Mouse (Mus musculus) mouse trophoblast stem cell (cell line): ENCODE measurements around the gene Vamp2.

Source experiments
- in situ Hi-C, 2 experiments: fragments of 300-500 bp; cut with MseI, MboI; formaldehyde crosslinking; loops; 2 replicates in 1 of 2; 3 replicates in 1 of 2; pipeline ENCODE4 v1.15.1; 2025

Gene Vamp2

DNA sequence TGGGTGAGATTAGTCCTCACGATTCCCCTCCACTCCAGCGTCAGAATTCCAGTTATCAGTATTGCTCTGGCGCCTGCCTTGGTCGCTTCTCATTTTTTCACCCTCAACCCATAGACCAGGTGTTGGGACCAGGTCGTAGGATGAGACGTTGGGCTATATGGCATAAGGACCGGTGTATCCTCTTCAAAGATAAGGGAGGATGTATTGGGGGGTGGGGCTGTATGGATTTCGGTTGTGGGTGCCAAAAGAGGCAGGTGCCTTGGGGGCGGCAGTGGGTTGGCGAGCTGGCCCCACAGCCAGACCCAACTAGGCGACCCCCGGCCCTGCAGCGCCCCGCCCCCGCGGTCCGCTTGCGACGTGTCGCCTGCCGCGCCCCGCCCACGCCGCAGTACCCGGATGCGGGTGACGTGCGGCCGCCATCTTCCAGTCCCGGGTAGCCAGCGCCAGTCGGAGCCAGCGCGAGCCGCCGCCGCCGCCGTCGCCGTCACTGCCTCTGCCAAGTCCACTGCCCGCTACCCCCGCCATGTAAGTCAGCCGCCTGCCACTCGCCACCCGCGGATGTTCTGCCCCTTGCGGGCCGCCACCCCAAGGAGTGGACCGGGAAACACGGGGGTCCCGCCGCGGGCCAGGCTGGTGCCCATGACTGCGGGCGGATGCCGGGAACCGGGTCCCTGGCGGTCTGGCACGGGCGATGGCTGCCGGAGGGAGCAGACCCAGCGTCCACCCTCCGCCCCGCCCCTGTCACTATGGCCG lies at the start of gene Vamp2:
TSS of gene Vamp2 (plus strand) at position 388 of the 753 bp plus-strand sequence.
- in situ Hi-C loops: no loop called here

DNA sequence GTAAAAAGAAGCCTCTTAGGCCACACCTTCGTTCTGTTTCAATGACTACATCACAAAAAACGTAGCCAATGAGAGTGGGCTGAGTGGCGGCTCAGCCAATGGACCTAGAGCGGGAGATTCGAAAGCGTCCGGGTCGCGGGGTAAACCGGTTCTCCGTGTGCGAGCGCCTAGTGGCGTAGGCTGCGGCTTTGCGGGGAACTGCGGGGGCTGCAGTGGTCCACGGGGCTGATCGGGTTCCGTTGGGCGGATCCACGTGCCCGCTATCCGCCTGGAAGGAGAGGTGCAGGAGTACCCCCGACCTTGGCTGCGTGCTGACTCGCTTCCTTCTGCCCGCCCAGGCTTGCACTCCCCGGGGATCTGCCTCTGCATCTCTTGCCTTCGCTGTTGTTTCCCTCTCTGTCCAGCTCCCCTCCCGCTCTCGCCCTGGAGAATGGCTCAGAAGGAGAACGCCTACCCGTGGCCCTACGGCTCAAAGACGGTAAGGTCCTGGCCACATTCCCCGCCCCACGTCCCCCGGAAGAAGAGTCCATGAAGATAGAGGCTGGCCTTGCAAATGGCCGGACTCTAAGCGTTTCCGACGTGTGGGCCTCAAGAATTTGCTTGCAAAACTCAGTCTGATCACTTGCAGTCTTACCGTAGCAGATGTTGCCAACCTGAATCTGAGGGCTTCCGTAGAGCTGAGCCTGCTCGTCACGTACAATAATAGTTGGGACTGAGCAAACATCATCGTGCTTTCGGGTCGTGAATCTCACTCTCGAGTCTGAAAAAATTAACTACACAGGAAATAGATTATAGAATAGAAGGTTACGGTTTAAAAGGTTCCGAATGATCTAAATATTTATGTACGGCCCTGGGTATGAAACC lies 42.5 kb upstream of the Vamp2 start, which contains the start of gene Aurkb:
TSS of gene Aurkb (plus strand) at position 117 of the 864 bp plus-strand sequence.
- in situ Hi-C loops: no loop called here

DNA sequence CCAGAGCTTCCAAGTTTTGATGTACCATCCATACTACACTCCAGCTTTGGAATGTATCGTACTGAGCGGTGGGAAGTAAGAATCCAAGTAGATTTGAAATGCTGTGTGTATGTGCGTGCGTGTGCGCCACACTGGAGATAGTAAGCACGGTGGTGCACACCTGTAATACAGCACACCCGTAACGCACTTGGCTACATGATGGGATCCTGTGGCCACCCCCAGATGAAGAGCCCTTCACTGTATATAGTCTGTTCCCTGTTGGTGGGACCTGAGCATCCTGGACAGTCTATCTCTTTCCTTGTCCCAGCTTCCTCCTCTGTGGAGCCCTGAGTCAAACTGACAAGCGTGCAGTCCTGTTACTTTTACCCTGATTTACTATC lies 41.9 kb upstream of the Vamp2 start:
- in situ Hi-C loops: no loop called here

DNA sequence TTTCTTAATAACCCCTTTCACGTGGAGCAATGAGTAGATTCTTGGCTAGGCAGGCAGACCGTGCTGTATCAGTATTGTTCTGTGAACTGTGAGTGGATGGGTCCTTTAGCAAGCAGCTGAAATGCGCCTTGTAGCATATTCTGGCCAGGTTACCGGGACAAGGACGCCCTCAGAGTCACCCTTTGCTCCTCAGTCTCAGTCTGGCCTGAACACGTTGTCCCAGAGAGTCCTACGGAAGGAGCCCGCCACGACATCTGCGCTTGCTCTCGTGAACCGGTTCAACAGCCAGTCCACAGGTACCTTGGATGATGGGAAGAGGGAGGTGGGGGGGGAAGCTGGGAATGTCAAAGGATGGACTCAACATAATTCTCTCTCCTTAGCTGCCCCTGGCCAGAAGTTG lies 40.7 kb upstream of the Vamp2 start:
- in situ Hi-C loops: no loop called here

DNA sequence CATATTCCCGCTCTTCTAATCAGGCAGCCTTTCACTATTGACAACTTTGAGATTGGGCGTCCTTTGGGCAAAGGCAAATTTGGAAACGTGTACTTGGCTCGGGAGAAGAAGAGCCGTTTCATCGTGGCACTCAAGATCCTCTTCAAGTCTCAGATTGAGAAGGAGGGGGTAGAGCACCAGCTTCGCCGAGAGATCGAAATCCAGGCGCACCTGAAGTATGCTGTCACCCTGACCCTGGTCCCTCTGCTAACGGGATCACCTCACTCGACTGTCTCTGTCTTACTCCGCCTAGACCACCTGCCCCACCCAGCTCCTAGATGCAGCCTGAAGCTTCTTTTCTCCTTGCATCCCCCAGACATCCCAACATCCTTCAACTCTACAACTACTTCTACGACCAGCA lies 40.1 kb upstream of the Vamp2 start:
- in situ Hi-C loops: no loop called here

DNA sequence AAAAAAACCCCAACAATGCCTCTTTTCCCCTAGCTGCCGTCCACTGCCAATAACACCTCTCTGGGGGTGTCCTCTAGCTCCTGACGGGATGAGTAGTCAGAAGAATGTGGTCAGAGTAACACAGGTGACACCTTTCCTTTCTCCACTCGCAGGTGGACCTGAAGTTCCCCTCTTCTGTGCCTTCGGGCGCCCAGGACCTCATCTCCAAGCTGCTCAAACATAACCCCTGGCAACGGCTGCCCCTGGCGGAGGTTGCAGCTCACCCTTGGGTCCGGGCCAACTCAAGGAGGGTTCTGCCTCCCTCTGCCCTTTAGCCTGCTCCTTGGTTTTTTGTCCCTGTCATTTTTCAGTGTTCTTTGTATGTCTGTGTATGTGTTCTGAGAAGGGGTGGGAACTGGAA lies 37.5 kb upstream of the Vamp2 start:
- in situ Hi-C loops: no loop called here

DNA sequence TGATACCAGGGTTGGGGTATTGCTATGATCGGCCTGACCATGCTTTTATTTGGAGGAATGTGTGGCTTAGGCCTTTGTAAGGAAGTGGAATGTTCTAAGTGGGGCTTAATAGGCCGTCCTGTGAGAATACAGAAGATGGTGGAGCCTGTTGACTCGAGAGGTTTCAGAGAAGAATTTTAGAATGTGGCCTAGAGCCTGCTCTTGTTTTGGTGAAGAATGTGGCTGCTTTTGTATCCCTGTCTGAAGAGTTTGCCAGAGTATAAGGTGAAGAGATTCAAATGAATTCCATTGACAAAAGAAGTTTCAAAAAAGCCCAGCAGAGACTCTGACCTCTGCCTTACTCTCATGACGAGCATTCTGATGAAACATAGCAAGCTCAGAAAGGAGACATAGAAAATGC lies 36.5 kb upstream of the Vamp2 start:
- in situ Hi-C loops: no loop called here

DNA sequence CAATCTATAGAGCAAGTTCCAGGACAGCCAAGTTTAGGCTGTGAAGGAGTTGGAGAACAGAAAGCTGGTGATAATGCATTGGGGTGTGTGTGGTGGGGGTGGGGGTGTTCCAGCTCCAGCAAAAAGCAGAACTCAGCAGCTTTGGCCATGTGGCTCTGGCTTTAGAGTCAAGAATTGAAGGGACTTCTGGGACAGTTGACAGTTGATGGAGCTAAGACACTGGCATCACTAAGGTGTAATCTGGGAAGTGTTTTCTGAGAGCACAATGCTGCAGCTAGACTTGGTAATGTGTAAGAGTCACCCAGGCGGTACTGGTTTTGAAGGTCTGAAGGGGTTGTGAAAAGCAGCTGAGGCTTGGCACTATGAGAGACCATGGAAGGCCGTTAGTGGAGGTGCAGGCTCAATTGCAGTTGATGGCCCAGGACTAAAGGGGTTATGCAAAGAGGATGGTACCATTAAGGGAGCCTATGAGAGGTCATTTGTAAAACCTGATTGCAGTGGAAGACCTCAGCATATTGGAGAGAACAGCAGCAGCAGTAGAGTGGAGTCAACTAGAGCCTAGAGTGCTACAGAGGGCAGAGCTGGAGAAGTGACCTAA lies 35.4 kb upstream of the Vamp2 start:
- in situ Hi-C loops: no loop called here

DNA sequence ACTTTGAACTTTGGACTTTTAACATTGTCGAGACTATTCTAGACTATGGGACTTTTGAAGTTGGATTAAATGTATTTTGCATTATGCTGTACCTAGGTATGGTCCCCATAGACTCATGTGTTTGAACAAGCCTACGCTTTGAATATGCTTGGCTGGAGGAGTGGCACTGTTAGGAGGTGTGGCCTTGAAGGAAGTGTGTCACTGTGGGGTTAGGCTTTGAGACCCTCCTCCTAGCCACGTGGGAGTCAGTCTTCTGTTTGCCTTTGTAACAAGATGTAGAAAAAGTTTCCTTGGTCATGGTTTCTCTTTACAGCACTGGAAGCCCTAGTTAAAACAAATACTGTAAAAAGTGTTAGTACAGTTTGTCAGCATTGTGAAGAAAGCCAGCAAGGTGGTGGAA lies 34.4 kb upstream of the Vamp2 start:
- in situ Hi-C loops: no loop called here

DNA sequence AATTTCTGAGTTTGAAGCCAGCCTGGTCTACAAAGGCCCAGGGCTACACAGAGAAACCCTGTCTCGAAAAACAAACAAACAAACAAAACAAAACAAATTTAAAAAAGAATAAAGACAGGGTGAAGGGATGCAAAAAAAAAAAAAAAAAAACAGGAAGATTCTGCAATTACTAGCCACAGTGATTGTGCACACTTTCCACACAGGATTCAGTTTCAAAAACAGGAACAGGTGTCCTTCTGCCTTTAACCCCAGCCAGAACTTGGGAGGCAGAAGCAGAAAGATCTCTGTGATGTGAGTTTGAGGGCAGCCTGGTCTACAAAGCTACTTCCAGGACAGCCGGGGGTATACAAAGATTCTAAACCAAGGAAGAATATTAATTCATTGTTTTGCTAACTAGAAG lies 30.0 kb upstream of the Vamp2 start:
- in situ Hi-C loops: no loop called here

DNA sequence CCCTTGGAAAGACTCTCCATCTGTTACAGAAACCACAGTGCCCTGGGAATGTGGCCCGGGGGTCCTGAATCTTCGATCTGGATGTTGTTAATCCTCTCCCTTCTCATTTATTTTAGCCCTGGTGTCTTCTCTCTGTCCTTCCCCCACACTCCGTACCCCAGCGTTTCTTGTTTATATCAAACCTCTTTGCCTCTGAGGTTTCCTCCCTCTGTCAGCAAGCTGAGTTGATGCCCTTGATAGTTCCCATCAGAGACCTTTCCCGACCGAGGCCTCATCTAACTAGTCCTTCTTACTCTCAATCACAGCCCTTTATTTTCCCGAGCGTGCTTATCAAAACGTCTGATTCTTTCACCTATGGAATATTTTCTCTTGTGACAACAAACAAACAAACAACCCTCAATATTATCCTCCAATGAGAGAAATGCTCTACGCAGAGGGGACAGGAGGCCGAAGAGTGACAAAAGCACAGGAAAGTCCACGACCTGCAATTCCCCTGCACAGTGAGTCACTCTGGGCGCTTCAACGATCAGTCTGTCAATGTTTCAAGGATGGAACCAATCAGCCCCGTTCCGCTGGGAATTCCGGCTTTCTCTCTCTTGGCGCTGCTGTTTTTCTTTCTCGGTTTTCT lies 29.4 kb upstream of the Vamp2 start:
- in situ Hi-C loops: no loop called here

DNA sequence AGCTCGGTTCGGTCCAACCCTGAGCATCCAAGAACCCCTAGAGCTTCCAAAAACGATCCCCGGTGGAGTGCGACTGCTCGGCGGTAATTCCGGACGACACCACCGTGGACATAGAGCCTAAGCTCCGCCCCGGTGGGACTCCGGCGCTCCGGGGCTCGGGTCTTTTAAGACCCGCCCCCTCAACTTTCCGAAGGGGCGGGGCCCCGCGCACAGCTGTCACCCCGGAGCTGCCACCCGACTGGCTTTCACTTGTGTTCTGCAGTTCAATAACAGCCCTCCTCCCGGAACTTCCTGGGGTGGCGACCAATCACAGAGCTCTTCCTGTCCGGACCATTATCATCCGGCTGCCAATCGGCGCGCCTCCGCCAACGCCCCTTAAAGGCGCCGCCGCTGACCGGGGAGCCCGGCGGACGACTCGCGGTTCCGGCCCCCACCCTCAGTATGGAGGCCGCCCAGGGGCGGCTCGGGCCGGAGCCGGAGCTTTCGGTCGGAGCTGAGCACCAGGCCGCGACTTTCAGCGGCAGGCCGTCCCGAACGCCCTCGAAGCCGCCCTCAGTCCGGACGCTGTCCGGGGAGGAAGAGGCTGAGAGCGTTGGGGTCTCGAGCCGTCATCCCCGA lies 28.8 kb upstream of the Vamp2 start, which contains the start of gene Borcs6:
TSS of gene Borcs6 (plus strand) at position 361 of the 618 bp plus-strand sequence.
- in situ Hi-C loops: no loop called here

DNA sequence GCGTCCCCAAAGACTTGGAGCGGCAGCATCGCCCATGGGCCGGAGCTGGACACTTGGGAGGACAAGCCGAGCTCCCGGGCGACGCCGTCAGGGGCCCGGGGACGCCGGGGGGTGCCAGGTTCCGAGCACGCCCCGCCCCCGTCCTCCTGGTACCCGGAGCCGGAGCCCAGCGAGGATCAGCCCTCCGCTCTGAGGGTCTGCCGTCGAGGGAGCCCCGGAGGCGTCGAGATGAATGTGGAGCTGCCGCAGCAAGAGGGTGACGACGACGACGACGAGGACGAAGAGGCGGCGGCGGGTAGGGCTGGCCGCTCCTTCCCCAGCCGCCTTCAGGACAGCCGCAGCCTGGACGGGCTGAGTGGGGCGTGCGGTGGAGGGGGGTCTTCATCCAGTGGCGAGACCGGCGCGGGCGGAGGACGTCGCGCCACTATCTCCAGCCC lies 28.3 kb upstream of the Vamp2 start:
- in situ Hi-C loops: loop anchor here in 1 of 2 experiments (5.0 kb wide), 1 partner anchor 62 kb away; the partner anchor contains the start of genes 9130213A22Rik and Hes7

DNA sequence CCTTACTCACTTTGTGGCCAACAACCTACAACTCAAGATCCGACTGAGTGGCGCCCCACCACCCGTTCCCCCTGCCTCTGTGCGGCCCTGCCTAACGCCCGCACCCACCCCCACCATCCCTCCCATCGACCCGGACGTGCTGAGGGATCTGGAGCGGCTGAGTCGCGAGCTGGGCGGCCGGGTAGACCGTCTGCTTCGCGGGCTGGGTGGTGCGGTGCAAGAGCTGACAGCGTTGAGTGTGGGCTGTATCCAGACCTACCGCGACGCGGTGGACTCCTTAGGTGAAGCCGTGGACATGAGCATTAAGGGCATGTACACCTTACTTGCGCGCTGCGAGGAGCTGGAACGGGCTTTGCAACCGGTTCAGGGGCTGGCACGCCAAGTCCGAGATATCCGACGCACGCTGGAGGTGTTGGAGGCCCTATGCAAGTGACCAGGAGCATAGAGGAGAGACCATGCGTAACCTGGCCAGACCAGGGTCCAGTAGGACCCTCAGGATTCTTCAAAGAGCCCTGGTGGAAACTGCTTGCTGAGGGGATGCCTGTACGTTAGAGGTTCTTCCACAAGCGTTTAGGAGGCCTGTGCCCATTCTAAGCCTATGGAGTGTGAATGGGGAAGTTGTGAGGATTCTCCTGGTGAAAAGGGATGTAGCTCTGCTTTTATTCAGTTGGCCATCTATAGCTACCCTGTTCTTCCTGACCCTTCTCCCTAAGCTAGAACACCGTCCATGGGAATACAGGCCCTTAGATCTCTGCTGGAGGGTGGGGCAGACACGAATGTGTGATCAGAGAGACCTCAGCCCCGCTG lies 27.6 kb upstream of the Vamp2 start:
- in situ Hi-C loops: loop anchor here in 1 of 2 experiments (5.0 kb wide), 1 partner anchor 62 kb away; the partner anchor contains the start of genes 9130213A22Rik and Hes7

DNA sequence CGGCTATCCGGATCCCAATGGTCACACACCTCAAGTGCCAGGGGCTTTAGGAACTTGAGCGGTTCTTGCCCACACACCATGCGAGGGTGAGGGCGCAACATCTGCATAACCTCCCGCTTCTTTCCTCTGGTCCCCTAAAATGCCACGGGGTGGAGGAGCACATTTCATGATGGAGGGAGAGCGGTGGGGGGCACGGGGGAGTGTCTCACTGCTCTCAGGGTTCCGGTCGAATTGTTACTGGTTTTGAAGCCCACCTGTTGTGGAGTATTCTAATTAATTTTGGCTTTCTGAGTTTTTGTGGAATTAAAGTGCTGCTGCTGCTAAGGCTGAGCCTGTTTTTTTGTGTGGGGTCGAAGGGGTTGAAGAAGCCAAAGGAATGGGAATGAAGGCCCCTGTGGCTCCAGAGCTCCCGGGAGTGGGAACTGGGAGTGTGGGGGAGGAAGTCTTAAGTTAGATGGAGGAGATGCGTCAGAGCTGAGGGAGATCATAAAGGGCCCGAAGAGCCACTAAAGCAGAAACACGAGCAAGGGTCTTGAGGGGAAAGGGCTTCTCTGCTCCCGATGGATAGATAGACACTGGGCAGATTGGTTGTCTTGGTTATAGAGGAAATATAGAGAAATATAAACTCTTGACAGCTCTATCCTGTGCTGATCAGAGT lies 26.9 kb upstream of the Vamp2 start:
- in situ Hi-C loops: loop anchor here in 1 of 2 experiments (5.0 kb wide), 1 partner anchor 61 kb away; the partner anchor contains the start of genes 9130213A22Rik and Hes7

DNA sequence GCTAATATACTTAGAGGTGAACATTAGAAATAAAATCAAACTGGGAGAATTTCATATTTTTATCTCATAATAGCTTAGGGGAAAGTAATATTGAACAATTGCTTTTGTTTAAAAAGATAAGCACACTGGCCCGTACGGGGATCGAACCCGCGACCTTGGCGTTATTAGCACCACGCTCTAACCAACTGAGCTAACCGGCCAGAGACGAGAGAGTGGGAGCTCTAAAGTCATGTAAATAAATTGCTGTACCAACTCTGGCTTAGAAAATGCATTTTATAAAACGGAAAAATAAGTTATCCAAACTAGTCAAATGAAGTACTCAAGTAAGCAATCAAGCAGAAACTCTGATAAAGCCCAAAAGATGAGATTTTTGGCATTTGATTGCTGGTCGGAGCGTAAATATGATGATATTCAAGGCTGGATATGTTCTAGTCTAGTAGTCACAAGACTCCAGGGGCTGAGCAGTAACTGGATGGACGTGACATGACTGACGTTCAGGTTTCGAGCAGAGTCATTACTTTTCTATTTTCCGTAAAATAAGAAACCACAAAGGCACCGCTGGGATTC lies 26.0 kb upstream of the Vamp2 start:
- in situ Hi-C loops: loop anchor here in 1 of 2 experiments (5.0 kb wide), 1 partner anchor 60 kb away; the partner anchor contains the start of genes 9130213A22Rik and Hes7

DNA sequence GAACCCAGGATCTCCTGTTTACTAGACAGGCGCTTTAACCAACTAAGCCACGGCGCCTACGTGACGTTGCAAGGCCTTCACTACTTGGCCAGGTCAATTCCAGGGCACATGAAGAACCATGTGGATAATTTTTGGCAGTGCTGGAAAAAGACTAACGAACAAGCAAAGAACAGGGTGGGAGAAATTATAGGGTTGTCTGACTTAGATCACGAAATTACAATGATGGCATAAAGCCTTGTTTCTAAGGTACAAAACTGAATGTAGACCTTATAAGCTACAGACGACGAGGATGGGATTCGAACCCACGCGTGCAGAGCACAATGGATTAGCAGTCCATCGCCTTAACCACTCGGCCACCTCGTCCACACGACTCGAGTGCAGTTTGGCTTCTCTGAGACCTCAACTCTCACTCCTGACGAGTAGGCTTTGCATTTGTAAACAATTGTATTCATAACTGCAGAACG lies 25.5 kb upstream of the Vamp2 start:
- in situ Hi-C loops: loop anchor here in 1 of 2 experiments (5.0 kb wide), 1 partner anchor 60 kb away; the partner anchor contains the start of genes 9130213A22Rik and Hes7

DNA sequence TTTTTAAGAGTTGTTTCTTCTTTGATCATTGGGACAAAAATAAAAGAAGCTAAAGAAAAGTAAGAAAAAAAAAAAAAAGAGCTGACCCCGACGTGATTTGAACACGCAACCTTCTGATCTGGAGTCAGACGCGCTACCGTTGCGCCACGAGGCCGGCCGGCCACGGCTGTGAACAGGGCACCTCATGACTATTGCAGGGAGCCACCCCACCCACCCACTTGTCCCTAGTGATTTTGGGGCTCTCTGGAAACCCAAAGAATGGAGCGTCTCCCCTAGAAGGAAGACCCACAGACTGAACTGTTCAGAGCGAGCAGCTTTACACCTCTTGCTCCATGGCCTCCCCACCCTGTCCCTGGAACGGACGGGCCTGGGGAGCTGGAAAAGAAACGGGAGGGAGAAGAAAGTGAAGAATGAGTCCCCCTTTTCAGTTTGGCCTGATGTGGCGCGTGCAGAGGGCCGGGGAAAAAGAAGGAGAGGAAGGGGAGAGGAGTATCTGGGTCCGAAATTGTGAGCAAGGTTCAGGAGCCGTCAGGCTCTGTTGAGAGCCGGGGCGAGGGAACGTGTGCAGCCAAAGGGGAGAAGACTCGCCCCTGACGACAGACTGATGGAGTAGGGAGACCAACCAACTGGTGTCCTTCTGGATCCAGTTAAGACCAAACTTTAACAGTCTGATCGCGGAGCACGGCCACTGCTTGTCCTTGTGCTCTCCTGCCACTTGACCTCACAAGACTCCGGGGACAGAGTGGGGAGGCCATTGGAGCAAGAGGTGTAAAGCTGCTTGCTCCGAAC lies 24.7 kb upstream of the Vamp2 start:
- in situ Hi-C loops: loop anchor here in 1 of 2 experiments (5.0 kb wide), 1 partner anchor 59 kb away; the partner anchor contains the start of genes 9130213A22Rik and Hes7
